Mouse (Mus musculus) erythroblast, embryonic 14.5 days (primary cell): ENCODE results near the gene Fat3.

Experiments used
- GATA1 ChIP-seq: IDR thresholded peaks from 2 replicates; pipeline ENCODE4 v1.6.1; 2012; ENCODE audit warnings: low read length, inconsistent platforms, mixed read lengths
- TAL1 ChIP-seq: IDR thresholded peaks from 3 replicates; pipeline ENCODE4 v1.6.1; 2012; ENCODE audit warnings: low read length, inconsistent platforms, mixed read lengths

GRCm38 (mm10) chr9:15972201-15972600, 528.9 kb downstream of the Fat3 start:
- TF ChIP-seq TAL1: no peak
- no peak for TF ChIP-seq GATA1
